Comparison of ENCODE assay signal across 10 mouse cellular contexts in the genomic region with DNA sequence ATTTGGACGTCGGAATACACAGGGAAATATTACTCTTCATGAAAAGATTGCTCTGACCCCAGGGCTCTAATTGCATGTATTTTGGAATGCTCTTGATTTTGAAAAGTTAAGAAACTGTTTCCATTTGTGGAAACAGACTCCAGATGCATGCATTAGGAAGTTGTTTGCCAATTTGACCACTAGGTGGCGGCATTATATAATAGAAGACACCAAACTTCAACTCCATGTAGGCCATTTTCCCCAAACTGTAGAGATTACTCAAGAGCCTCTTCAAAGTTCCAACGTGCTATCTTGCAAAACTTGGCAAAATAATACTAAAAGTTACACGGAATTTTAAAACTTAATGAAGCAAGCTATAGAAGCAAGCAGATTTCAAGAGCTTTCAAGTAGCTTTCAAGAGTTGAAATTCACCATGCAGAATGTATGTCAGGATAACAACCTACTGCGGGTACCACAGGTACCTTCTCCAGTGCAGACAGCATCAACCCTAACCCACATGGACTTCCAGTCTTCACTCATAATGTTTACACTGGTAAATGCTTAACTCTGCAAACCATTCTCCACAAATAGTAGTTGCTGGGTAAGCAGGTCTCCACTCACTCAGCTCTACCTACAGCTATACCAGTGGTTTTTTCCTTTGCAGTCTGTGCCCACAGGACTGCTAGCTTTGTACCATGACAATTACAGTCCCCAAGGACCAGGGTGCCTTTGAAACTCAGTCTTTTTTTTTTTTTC.
DNase-seq lines count a peak whose midpoint lies in the region; ATAC-seq and TF ChIP-seq lines count a peak whose summit lies in the region.
"Had no signal": no experiment of that assay in that cellular context is flagged by ENCODE, and none has a peak within 500 bp of the region (broad histone marks: within the 10 kb centered on the region; RNA-seq: fewer than 3 reads in every experiment).

No protein-coding gene starts in this region.

- TF ChIP-seq CTCF in lung, postnatal 0 days (IDR thresholded peaks at IDR 0.05), result peak; percentile 85

- no peak overlapping the region for H3K9ac ChIP-seq in forebrain, embryonic 12.5 days
- no peak overlapping the region for H3K9ac ChIP-seq in ES-E14 (ENCODE audit: insufficient read depth, low read depth, low read length, poor library complexity, severe bottlenecking)
- H3K9ac ChIP-seq in lung, postnatal 0 days (replicated peaks; ENCODE audit: low read depth), result no peak overlapping the region
- H3K9ac ChIP-seq: stomach, embryonic 15.5 days had no signal

- H3K27ac ChIP-seq in forebrain, embryonic 10.5 days, result no peak overlapping the region
- H3K27ac ChIP-seq in forebrain, embryonic 12.5 days, result no peak overlapping the region
- no peak overlapping the region for H3K27ac ChIP-seq in ES-E14 (ENCODE audit: insufficient read depth, low read depth, low read length, poor library complexity, severe bottlenecking)
- no peak overlapping the region for H3K27ac ChIP-seq in lung, postnatal 0 days (ENCODE audit: low read length)
- H3K27ac ChIP-seq: hindbrain, embryonic 15.5 days; stomach, embryonic 15.5 days had no signal

- H3K36me3 ChIP-seq in forebrain, embryonic 10.5 days (replicated peaks), result no peaks in the 10 kb centered on the region
- H3K36me3 ChIP-seq in forebrain, embryonic 12.5 days (replicated peaks), result no peaks in the 10 kb centered on the region
- no peaks in the 10 kb centered on the region for H3K36me3 ChIP-seq in ES-E14 (ENCODE audit: control insufficient read depth, insufficient read depth, low read length, poor library complexity, severe bottlenecking)
- no peaks in the 10 kb centered on the region for H3K36me3 ChIP-seq in lung, postnatal 0 days (ENCODE audit: insufficient read depth, low read length)
- H3K36me3 ChIP-seq: hindbrain, embryonic 15.5 days; stomach, embryonic 15.5 days had no signal

- H3K4me2 ChIP-seq in forebrain, embryonic 12.5 days, result no peak overlapping the region
- H3K4me2 ChIP-seq in lung, postnatal 0 days (replicated peaks; ENCODE audit: low read depth, low read length), result no peak overlapping the region
- H3K4me2 ChIP-seq: hindbrain, embryonic 15.5 days; stomach, embryonic 15.5 days had no signal

- H3K27me3 ChIP-seq in forebrain, embryonic 10.5 days (ENCODE audit: poor library complexity, severe bottlenecking), result no peaks in the 10 kb centered on the region
- H3K27me3 ChIP-seq in forebrain, embryonic 12.5 days, result no peaks in the 10 kb centered on the region
- H3K27me3 ChIP-seq in lung, postnatal 0 days (replicated peaks; ENCODE audit: insufficient read depth, low read length), result no peaks in the 10 kb centered on the region
- H3K27me3 ChIP-seq: hindbrain, embryonic 15.5 days; stomach, embryonic 15.5 days had no signal

- no peaks in the 10 kb centered on the region for H3K9me3 ChIP-seq in forebrain, embryonic 10.5 days
- no peaks in the 10 kb centered on the region for H3K9me3 ChIP-seq in forebrain, embryonic 12.5 days
- H3K9me3 ChIP-seq in ES-E14 (ENCODE audit: control insufficient read depth, insufficient read depth, low read depth, low read length), result no peaks in the 10 kb centered on the region
- H3K9me3 ChIP-seq in lung, postnatal 0 days (ENCODE audit: low read length), result no peaks in the 10 kb centered on the region
- H3K9me3 ChIP-seq: hindbrain, embryonic 15.5 days; stomach, embryonic 15.5 days had no signal

- in situ Hi-C loops in ES-E14 (cut with MboI; ENCODE audit: low sequenced_read_pairs in 2 of 2, unreplicated experiment in 2 of 2), result loop anchor here in 1 of 2 experiments (10.0 kb wide), 1 partner anchor 168 kb away; no protein-coding TSS in a partner anchor

- H3K4me3 ChIP-seq in forebrain, embryonic 10.5 days, result no peak overlapping the region
- H3K4me3 ChIP-seq in forebrain, embryonic 12.5 days (replicated peaks), result no peak overlapping the region
- no peak overlapping the region for H3K4me3 ChIP-seq in ES-E14 (ENCODE audit: insufficient read depth in 1 of 2, low read depth in 1 of 2, low read length in 2 of 2, poor library complexity in 1 of 2, severe bottlenecking in 1 of 2)
- no peak overlapping the region for H3K4me3 ChIP-seq in lung, postnatal 0 days (ENCODE audit: low read depth, low read length)
- H3K4me3 ChIP-seq: hindbrain, embryonic 15.5 days; stomach, embryonic 15.5 days had no signal

- no peak for ATAC-seq in forebrain, embryonic 12.5 days (ENCODE audit: low FRiP score)
- ATAC-seq in frontal cortex, adult (ENCODE audit: low TSS enrichment), result peak; percentile 69
- ATAC-seq in lung, postnatal 0 days, result peak; percentile 80

- 22% methylated on average over 6 of the region's 6 CpGs for WGBS in forebrain, embryonic 10.5 days
- WGBS in forebrain, embryonic 12.5 days, result 18% methylated on average over 6 of the region's 6 CpGs
- whole genome bisulfite sequencing in lung, postnatal 0 days, result 9% methylated on average over 6 of the region's 6 CpGs

- peak; percentile 29 for DNase-seq in forebrain, embryonic 10.5 days (ENCODE audit: extremely low spot score, low spot score)
- DNase-seq in ES-E14 (ENCODE audit: low read depth, low spot score), result peak; percentile 50
- DNase-seq in cerebellum, adult 11 months, result peak; percentile 29
- DNase-seq in kidney, postnatal 4 days, result peak; percentile 72 to 74
- DNase-seq in lung, postnatal 0 days (ENCODE audit: low spot score), result peak; percentile 94
- peak; percentile 72 for DNase-seq in skeletal muscle tissue, adult 2 months (ENCODE audit: low read depth, low spot score)

- peaks cover 4% of the 10 kb centered on the region for H3K4me1 ChIP-seq in forebrain, embryonic 10.5 days
- no peaks in the 10 kb centered on the region for H3K4me1 ChIP-seq in forebrain, embryonic 12.5 days
- no peaks in the 10 kb centered on the region for H3K4me1 ChIP-seq in ES-E14 (ENCODE audit: control insufficient read depth in 2 of 2, insufficient read depth in 2 of 2, low read length in 2 of 2, poor library complexity in 1 of 2)
- no peaks in the 10 kb centered on the region for H3K4me1 ChIP-seq in lung, postnatal 0 days (ENCODE audit: insufficient read depth, low read depth, low read length)
- H3K4me1 ChIP-seq: stomach, embryonic 15.5 days had no signal

- no peak for TF ChIP-seq EP300 in lung, postnatal 0 days (IDR thresholded peaks at IDR 0.05)

TF ChIP-seq in ES-E14, 5 proteins besides CTCF, POLR2A, EP300 and RAD21:
- TF ChIP-seq HCFC1 (IDR thresholded peaks at IDR 0.05; ENCODE audit: borderline replicate concordance, insufficient read depth, low read length) (no peak), ZNF384 (IDR thresholded peaks at IDR 0.05; ENCODE audit: low read depth, low read length) (no peak), CHD2 (IDR thresholded peaks at IDR 0.05; ENCODE audit: low read depth, low read length) (no peak), ZC3H11A (IDR thresholded peaks at IDR 0.05; ENCODE audit: borderline replicate concordance, low read depth, low read length) (peak; percentile 91; the same call in 1 of the 2 replicates)

Comparison
In these comparisons a context has a peak if more than half of its experiments do, and no peak if none do; other contexts are left out.
1. DNase-seq: peak in every context shown above with its lines; median percentile 94 in lung, postnatal 0 days; 73 in kidney, postnatal 4 days; 72 in skeletal muscle tissue, adult 2 months; 50 in ES-E14; 29 in forebrain, embryonic 10.5 days; 29 in cerebellum, adult 11 months.